In genomic region chr1:63876589-63877251, GRCm38 (mm10) we compare ENCODE assay signal across 23 mouse cellular contexts.
DNase-seq lines count a peak whose midpoint lies in the region; ATAC-seq lines count a peak whose summit lies in the region.
"Had no signal": no experiment of that assay in that cellular context is flagged by ENCODE, and none has a peak within 500 bp of the region (broad histone marks: within the 10 kb centered on the region; RNA-seq: fewer than 3 reads in every experiment).

No protein-coding gene starts in this region.

- WGBS in forebrain, embryonic 14.5 days: 85% methylated on average over 5 of the region's 5 CpGs
- 92% methylated on average over 5 of the region's 5 CpGs for WGBS in forebrain, embryonic 12.5 days
- 42% methylated on average over 5 of the region's 5 CpGs for WGBS in embryonic facial prominence, embryonic 15.5 days

- no peaks in the 10 kb centered on the region for H3K27me3 ChIP-seq in forebrain, embryonic 14.5 days (replicated peaks; ENCODE audit: control insufficient read depth, insufficient read depth, low read length)
- H3K27me3 ChIP-seq in forebrain, embryonic 12.5 days: no peaks in the 10 kb centered on the region
- H3K27me3 ChIP-seq in embryonic facial prominence, embryonic 15.5 days: no peaks in the 10 kb centered on the region
- H3K27me3 ChIP-seq: CH12.LX; hindbrain, embryonic 12.5 days; midbrain, embryonic 12.5 days; neural tube, embryonic 13.5 days had no signal

- no peaks in the 10 kb centered on the region for H3K9me3 ChIP-seq in forebrain, embryonic 14.5 days (replicated peaks; ENCODE audit: control insufficient read depth, low read length)
- no peaks in the 10 kb centered on the region for H3K9me3 ChIP-seq in forebrain, embryonic 12.5 days
- no peaks in the 10 kb centered on the region for H3K9me3 ChIP-seq in embryonic facial prominence, embryonic 15.5 days (replicated peaks)
- H3K9me3 ChIP-seq: hindbrain, embryonic 12.5 days; midbrain, embryonic 12.5 days; neural tube, embryonic 13.5 days had no signal

- H3K4me1 ChIP-seq in forebrain, embryonic 14.5 days (ENCODE audit: control insufficient read depth, insufficient read depth, low read length): no peaks in the 10 kb centered on the region
- H3K4me1 ChIP-seq in forebrain, embryonic 12.5 days: no peaks in the 10 kb centered on the region
- no peaks in the 10 kb centered on the region for H3K4me1 ChIP-seq in embryonic facial prominence, embryonic 15.5 days
- H3K4me1 ChIP-seq: hindbrain, embryonic 12.5 days; midbrain, embryonic 12.5 days; neural tube, embryonic 13.5 days had no signal

- H3K4me3 ChIP-seq in forebrain, embryonic 14.5 days (ENCODE audit: low read depth, low read length): no peak overlapping the region
- H3K4me3 ChIP-seq in forebrain, embryonic 12.5 days (replicated peaks): no peak overlapping the region
- H3K4me3 ChIP-seq in embryonic facial prominence, embryonic 15.5 days (replicated peaks): no peak overlapping the region
- H3K4me3 ChIP-seq: hindbrain, embryonic 12.5 days; midbrain, embryonic 12.5 days; neural tube, embryonic 13.5 days had no signal

- no peak overlapping the region for H3K9ac ChIP-seq in forebrain, embryonic 14.5 days (ENCODE audit: low read length)
- H3K9ac ChIP-seq in forebrain, embryonic 12.5 days: no peak overlapping the region
- H3K9ac ChIP-seq in embryonic facial prominence, embryonic 15.5 days: no peak overlapping the region
- H3K9ac ChIP-seq: hindbrain, embryonic 12.5 days; midbrain, embryonic 12.5 days; neural tube, embryonic 13.5 days had no signal

- DNase-seq in forebrain, embryonic 14.5 days (ENCODE audit: low spot score): peak; percentile 62
- peak; percentile 7 for DNase-seq in lung, postnatal 10 days
- DNase-seq in lung, adult 18-20 months: no peak
- DNase-seq in gastrocnemius, postnatal 25 days: peak; percentile 10
- DNase-seq in right cerebral cortex, adult 2 months (ENCODE audit: low spot score in 2 of 2): no peak
- DNase-seq in adrenal gland, postnatal 14 days: no peak
- DNase-seq: cerebellum, postnatal 10 days; heart, postnatal 10 days; kidney, adult 2 months; kidney, postnatal 36 days; left cerebral cortex, postnatal 4 days; lung, adult 2 months; right cerebral cortex, adult 18-20 months; thymus, postnatal 36 days had no signal

- no peak for ATAC-seq in forebrain, embryonic 14.5 days
- ATAC-seq in forebrain, embryonic 12.5 days (ENCODE audit: low FRiP score): no peak
- ATAC-seq in embryonic facial prominence, embryonic 15.5 days (ENCODE audit: insufficient number of reproducible peaks, low FRiP score, low TSS enrichment, low read depth): no peak; the same call in 1 of the 2 replicates
- ATAC-seq: inflammation-experienced regulatory T-cells, adult 6 months had no signal

- no peak overlapping the region for H3K27ac ChIP-seq in forebrain, embryonic 14.5 days (ENCODE audit: low read depth, low read length)
- no peak overlapping the region for H3K27ac ChIP-seq in forebrain, embryonic 12.5 days
- H3K27ac ChIP-seq in embryonic facial prominence, embryonic 15.5 days (replicated peaks): peak overlapping the region; percentile 39; the same call in 1 of the 2 replicates
- H3K27ac ChIP-seq: hindbrain, embryonic 12.5 days; midbrain, embryonic 12.5 days; neural tube, embryonic 13.5 days had no signal

- no peak overlapping the region for H3K4me2 ChIP-seq in forebrain, embryonic 14.5 days (ENCODE audit: low read length)
- no peak overlapping the region for H3K4me2 ChIP-seq in forebrain, embryonic 12.5 days
- no peak overlapping the region for H3K4me2 ChIP-seq in embryonic facial prominence, embryonic 15.5 days (replicated peaks)
- H3K4me2 ChIP-seq: heart, embryonic 11.5 days; hindbrain, embryonic 12.5 days; liver, embryonic 11.5 days; midbrain, embryonic 12.5 days; neural tube, embryonic 13.5 days had no signal

- H3K36me3 ChIP-seq in forebrain, embryonic 14.5 days (ENCODE audit: control insufficient read depth, insufficient read depth, low read length): no peaks in the 10 kb centered on the region
- no peaks in the 10 kb centered on the region for H3K36me3 ChIP-seq in forebrain, embryonic 12.5 days (replicated peaks)
- no peaks in the 10 kb centered on the region for H3K36me3 ChIP-seq in embryonic facial prominence, embryonic 15.5 days
- H3K36me3 ChIP-seq: hindbrain, embryonic 12.5 days; midbrain, embryonic 12.5 days; neural tube, embryonic 13.5 days had no signal

Comparison
In these comparisons a context has a peak if more than half of its experiments do, and no peak if none do; other contexts are left out.
1. DNase-seq: peak in forebrain, embryonic 14.5 days (single experiment), lung, postnatal 10 days (single experiment) and gastrocnemius, postnatal 25 days (single experiment); none in lung, adult 18-20 months (0 of 2), right cerebral cortex, adult 2 months (0 of 2) and adrenal gland, postnatal 14 days (single experiment).